Mouse (Mus musculus) lung, postnatal 10 days (tissue): ENCODE measurements at regions not wholly inside any gene's neighbourhood (a gene's known extent, or its start where the extent isn't known, plus 50 kb on each side); places are given as distances from the start of the nearest gene placed in this dataset.

Experiments used
- DNase-seq: peaks from one replicate; pipeline ENCODE4 v3.0.0; 2021

GRCm38 (mm10) chr16:5537286-5538204 lies 281.8 kb upstream of the Eef2kmt start:
- no peak for DNase-seq

DNA sequence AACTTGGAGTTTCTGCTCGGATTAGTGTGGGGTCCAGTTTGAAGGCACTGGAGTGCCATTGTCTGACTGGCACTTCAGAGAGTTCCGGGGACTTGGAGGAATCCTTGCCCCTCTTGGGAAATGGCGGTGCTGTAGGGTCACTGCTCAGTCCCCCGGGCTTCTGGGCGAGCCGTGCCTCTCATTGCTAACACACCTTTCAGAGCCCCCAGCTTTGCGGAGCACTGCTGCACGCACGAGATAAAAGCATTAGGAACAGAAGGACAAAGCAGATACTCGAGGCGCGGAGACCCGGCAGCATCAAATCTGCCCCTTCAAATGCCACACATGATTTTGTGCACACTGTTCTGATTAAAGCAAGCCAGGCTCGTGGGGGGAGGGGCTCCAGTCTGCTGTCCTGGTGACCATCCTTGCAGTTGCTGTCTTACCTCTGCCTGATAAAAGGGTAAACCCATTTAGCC lies 280.8 kb upstream of the Eef2kmt start:
- no peak for DNase-seq

DNA sequence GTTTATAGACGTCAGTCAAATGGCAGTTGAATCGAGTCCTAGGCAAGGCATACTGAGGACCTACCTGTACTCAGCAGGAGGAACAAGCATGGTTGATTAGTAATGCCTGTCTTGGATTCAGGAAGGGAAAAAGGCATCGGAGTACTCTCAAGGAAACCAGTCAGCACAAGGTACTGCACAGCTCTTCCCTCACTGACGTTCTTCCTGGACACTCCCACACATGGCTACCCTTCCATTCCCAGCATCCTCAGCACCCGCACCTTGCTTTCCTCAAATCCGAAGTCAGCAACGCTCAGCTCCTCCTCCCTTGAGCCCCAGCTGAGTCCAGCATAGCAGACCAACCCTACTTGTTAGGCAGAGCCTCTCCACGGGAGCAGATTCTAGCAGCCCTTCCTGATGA lies 279.6 kb upstream of the Eef2kmt start:
- DNase-seq: no peak

DNA sequence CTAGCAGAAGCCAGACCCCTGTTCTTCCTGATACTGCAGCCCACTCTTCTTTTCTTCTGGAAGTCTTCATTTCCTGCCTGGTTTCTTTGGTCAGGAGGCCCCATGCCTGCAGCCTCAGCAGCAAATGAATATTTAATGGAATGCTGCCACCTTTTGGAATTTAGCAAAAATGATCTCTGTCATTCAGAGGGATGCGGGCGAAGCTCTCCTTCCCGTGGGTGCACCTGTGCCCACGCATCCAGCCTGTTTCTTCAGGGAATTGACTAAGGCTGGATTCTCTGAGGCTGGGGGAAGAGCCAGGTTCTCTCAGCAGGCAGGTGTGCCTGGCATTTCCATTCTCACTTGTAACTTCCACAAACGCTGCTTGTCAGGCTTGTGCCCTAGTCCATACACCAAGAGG lies 279.1 kb upstream of the Eef2kmt start:
- DNase-seq: no peak

DNA sequence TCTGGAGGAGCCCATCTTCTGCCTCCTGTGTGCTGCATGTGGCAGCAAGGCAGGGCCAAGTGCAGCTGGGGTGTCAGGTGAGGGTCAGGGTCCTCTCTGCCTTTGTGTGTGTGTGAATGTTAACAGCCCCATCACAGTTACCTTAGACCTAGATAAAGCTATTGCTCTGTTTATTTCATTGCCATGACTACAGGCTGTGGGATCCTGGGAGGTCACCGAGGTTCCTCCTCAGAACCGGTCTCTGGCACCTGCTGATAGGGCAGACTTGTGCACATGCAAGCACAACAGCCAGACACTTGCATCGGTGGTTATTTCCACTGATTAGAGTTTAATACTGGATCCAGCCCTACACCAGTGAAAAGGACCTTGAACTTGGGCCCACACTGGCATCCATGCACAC lies 278.6 kb upstream of the Eef2kmt start:
- no peak for DNase-seq

DNA sequence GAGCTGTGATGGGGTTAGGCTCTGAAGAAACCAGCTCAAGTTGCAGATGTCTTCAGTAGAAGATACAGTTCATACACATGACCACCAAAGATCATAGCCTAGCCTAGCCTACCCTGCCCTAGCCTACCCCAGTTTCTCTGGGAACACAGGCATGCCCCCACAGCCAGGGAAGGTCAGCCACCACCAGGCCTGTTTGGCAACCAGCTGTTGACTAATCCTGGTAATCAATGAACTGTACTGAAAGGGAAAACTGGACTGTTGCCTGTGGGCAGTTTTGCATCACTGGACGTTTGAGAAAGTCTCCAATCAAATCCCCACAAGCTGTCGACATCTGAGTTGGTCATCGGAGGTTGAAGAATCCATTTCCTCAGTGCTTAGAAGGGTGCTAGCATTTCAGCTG lies 276.5 kb upstream of the Eef2kmt start:
- DNase-seq: no peak

GRCm38 (mm10) chr16:5529823-5530222 lies 274.0 kb upstream of the Eef2kmt start:
- DNase-seq: no peak

DNA sequence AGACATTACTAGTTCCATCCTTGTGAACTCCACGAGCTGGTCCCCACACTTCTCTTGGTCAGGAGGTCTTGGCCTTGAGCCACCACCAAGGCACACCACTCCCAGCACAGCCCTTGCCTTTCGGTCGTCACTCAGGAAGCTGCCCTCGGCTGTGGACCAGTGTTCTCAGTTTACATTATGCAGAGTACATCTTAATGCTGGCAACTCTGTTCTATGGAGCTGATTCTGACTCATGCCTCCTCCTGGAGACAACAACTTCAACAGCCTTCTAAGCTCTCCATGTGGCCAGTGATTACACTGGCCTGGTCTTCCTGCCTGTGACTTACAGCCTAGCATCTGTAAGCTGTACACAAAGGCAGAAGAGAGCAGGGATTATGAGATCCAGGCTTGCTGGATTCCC lies 272.2 kb upstream of the Eef2kmt start:
- DNase-seq: peak; percentile 21

DNA sequence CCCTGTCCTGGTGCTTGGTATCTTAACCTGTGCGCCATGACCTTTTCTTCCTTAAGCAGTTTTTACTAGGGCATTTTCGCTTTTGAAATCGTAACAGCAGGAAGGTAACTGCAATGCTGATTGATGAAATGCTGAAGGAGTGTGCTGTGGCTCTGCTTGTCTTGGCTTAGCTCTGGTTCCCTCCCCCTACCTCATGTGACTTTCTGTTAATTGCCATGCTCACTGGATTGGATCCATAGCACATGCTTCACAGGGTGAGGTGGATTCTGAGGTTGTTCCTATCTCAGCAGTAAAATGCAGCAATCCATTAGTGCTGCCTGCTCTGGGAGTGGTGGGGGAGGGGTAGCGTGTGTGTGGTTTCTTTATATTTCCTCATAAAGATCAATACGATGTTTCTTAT lies 268.6 kb upstream of the Eef2kmt start:
- DNase-seq: no peak

- DNase-seq: no peak
These were observed 267.7 kb upstream of the Eef2kmt start for GRCm38 (mm10) chr16:5523402-5524021.

GRCm38 (mm10) chr16:5517746-5518145 lies 262.0 kb upstream of the Eef2kmt start:
- no peak for DNase-seq

DNA sequence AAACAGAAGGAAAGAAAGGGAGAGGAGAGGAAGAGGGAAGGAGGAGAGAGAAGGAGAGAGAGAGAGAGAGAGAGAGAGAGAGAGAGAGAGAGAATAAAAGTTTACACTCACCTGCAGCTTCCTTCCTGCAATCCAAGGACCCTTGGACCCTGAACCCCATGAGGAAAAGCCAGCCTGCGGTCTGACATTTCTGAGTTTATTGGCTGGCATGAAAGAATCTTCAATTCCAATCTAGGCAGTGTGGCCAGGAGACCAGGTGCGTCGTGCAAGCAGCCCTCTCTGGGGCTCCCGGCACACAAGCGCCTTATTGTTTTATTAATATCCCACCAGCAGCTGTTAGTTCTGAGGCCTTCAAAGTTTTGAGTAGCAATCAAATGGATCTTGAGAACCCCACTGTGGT lies 260.1 kb upstream of the Eef2kmt start:
- no peak for DNase-seq

DNA sequence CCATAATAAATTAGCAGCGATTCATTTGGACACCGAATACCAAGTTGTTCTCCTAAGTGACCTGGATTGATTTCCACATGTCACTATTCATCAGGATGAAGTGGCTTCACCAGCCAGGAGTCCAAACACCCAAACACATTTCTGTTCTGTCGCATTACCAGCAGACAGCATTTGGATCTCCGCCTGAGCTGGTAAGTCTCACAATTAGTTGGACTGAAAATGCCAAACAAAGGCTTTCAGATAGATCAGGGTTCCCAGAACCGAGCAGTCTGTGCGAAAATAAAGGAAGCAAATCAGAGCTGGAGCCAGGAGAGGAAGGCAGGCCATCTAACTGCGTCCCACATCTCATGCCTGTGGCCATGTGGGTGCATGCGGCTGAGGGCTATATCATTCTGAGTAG lies 251.5 kb upstream of the Eef2kmt start:
- no peak for DNase-seq

DNA sequence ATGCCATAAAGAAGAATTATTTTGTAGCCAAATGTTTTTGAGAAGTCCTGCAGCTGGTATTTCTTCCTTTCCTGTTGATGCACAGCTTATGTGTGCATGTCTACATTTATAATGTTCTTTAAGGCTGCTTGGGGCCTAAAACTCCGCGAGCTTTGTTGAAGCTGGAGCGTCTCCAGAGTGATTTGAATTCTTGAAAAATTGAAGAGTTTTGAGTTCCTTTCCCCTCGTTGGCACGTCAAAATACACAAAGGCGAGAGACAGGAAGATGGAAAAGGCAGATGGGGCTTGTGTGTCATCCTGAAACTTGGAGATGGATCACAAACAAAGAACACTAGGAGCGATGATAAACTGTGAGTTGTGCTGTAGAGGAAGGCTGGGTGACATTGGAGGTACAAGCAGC lies 246.2 kb upstream of the Eef2kmt start:
- DNase-seq: no peak

DNA sequence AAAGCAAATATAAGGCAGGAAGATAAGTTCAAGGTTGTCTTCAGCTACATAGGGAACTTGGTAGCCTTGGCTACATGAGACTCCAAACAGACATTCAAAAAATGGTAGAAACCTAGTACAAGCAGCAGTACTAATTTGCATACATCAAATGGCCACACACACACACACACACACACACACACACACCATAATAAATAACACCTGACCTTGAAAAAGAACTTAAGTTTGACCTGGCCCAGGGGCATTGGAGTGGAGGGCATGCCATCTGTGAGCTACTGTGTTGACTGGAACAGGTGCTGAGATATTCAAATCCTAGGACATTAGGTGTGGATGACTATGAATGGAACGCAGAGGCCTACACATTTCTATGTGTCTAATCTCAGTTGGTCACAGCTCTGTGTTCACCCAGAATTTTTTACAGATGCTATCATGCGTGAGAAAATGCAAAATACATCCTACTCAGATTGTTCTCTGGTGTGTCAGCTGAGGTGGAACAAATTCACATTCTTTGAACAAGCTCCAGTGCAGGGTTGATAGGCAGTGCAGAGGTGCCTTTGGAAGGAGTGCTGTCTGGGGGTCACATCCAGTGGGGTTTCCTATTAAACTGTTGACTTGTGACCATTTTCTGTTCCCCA lies 240.4 kb upstream of the Eef2kmt start:
- no peak for DNase-seq

DNA sequence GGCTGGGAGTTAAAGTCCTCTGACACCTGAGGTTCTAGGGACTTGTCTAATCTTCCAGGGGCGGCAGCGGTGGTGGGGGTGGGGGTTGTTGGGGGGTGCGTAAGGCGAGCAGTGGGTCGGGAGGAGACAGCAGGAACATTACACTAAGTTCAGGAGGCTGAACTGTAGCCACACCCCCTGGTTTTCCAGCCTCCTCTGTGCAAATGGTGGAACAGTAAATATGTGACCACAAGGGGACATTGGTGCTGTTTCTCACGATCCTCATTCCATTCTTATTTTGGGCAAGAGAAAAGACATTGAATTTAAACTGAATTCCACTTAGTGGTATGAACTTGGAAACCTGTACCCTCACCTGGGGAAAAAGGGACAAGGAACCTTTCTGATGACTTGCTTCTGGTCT lies 237.6 kb upstream of the Eef2kmt start:
- DNase-seq: no peak

DNA sequence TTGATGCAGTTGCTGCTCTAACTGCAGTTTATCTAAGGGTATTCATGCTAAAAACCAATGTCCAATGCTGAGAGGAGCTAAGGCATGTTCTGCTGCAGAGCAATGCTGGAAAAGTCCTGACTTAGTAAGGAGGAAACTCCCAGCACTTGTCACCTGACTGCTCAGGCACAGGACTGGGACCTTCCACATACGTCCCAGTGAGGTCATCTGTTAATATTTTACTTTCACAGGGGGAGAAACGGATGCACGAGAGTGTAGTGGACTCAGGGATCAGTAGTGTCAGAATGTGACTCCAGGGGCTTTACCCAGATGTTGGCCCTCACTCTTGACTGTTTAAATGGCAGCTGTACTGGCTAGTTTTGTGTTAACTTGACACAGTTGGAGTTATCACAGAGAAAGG lies 231.5 kb upstream of the Eef2kmt start:
- no peak for DNase-seq

DNA sequence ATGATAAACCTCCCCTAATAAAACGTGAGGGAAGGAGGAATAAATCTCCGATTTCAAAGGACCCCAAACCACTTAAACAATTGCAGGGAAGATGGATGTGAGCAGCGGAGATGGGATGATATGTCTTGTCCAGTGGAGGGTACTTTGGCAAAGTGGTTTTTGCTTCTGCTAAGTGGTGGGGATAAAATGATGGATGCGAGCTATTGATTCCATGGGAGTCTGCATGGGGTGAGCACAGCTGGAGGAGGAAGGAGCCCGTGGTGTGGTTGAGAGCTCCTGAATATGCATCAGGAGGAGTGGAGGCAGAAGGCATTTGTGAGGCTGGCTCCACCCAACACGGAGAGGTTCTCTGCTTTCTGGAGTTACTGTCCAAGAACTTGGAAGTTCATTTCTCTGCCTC lies 227.6 kb upstream of the Eef2kmt start:
- no peak for DNase-seq

- no peak for DNase-seq
These were observed 224.4 kb upstream of the Eef2kmt start for GRCm38 (mm10) chr16:5480148-5480547.

DNA sequence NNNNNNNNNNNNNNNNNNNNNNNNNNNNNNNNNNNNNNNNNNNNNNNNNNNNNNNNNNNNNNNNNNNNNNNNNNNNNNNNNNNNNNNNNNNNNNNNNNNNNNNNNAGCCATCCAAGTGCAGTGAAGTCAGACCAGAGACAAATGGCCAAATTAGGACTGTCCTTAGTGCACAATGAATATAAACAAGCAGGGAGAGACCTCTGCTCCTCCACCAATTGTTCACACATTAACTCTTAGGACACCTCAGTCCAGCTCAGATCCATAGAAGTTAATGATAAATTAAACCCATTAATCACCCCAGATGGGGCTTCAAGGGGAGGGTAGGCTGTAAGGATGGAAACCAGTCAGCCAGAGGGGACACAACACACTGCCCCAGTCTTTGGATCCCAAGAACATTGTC lies 223.2 kb upstream of the Eef2kmt start:
- no peak for DNase-seq

GRCm38 (mm10) chr16:5471321-5471720 lies 215.5 kb upstream of the Eef2kmt start:
- peak; percentile 50 for DNase-seq

DNA sequence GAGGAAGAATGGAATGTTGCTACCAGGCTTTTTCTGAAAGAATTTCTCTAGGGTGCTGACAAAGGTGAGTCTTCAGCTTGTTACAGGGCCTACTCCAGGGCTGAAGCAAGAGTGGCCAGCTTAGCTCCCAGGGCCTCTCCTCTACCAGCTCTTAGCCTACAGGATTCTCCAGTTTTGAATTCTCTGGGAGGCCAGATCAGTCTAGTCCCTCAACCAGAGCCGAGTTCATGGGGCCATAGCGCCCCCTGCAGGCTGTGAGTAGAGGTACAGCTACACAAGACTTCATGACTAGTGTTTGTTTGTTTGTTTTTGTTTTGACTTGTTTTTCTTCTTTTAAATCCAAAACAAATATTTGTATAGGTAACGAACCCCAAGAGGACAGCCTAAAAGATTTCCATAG lies 211.8 kb upstream of the Eef2kmt start:
- peak; percentile 21 for DNase-seq

- DNase-seq: no peak
These were observed 211.0 kb upstream of the Eef2kmt start for GRCm38 (mm10) chr16:5466760-5467159.

GRCm38 (mm10) chr16:5455352-5455965 lies 199.7 kb upstream of the Eef2kmt start:
- no peak for DNase-seq
